Mouse (Mus musculus) retina, adult 2 months (tissue): ENCODE measurements at regions not wholly inside any gene's neighbourhood (a gene's known extent, or its start where the extent isn't known, plus 50 kb on each side); places are given as distances from the start of the nearest gene placed in this dataset.

ENCODE experiments used
- DNase-seq: peaks from one replicate; pipeline ENCODE4 v3.0.0-alpha.2; 2012; ENCODE audit warnings: low read depth, low spot score

DNA sequence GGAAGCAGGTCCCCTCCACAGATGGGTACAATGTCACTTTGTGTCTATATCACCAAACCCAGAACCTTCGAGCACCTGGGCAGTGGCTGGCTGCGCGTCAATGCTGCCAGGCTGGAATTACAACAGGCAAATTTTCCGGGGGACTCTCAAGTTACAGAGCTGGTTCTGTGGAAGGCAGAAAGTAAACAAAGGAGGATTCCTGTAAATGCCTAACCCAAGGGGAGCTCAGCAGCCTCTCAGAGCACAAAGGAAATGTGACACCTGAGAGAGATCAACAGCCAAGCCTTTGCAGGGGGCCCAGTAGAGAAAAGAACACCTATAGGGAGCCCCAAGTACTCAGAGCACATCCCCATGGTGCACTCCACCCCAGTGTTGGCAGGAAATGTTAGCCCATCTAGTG lies 70.7 kb downstream of the Setd4 start:
- no peak for DNase-seq

DNA sequence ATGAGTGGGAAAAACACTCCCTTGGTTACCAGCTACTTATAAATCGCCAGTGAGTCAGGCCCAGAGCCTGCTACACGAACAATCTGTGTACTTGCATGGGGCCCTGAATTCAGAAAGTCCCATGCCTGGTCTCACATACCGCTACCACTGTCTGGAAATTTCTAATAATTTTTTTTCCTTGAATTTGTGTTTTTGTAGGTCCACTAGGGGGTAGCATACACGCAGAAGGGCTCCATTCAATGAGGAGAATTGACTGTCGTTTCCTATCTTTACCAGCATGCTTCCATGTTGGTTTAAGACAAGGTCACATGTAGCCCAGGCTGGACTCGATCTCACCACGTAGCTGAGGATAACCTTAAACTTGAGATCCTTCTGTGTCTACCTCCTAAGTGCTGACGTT lies 71.9 kb downstream of the Setd4 start:
- DNase-seq: no peak

DNA sequence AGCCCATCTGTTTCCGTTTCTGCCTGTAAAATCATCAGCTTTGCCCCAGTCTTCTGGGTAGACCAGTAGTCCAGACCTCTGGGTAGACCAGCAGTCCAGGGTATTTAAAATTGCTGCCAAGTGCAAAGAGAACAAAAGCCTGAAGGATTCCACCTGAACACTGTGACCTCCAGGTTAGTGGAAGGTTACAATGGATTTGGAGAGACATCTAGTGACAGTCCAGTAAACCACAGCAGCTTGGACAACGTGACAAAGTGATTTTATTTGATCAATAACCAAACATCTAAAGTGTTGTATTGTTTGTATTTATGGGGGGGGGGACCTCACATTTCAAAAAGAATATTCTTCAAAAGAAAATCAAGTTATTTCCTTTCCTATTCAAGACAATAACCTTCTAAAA lies 81.4 kb downstream of the Setd4 start:
- no peak for DNase-seq

DNA sequence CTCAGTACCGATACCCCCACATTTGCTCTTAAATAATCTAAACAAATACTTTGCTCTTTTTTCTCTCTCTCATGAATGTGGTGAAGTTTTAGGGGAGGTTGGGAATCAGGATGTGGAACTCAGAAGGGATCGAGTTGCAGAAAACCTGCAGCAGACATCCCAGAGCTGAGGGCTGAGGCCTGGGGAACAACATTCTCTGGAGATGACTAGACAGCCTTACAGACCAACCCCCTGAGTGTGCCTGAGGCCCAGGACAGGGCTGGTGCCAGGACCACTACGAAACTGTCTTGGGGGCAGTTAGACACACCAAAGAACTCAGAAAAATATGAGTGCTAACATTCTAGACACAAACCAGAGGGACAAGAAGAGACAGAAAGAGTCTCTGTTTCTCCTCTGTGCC lies 83.4 kb downstream of the Setd4 start:
- DNase-seq: no peak

DNA sequence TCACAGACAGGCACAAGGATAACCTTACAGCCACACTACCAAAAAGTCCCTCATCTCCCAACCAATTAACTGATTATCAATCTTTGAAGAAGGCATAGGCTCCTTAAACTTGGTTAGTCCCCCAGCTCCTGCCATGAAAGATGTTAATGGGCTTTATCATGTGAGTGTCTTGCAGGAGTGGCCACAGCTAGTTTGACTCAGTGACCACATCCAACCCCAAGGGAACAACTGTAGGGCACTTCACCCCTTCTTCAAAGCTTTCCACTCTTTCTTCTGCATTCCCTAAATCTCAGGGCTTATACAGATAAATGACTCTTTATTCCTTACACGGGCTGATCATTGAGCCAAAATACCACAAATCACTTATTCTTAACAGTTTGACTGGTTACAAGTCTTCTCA lies 85.2 kb downstream of the Setd4 start:
- no peak for DNase-seq

DNA sequence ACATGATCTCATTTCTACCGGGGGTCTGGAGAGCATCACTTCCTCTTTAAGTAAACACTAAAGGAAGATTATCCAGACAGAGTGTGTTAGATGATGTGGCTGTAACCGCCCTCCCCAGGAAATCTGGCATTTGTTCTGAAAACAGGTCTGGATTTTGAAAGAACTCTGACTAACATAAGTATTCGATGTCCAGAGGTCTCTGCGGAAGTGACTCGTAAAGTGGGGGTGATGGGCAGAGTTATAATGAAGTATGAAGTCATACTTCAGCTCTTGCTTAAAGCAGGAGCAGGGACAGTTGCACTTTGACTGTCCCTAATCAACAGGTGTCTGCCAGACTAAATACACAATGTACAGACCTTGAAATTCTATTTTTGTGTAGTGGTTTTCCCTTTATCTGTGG lies 87.1 kb downstream of the Setd4 start:
- no peak for DNase-seq

DNA sequence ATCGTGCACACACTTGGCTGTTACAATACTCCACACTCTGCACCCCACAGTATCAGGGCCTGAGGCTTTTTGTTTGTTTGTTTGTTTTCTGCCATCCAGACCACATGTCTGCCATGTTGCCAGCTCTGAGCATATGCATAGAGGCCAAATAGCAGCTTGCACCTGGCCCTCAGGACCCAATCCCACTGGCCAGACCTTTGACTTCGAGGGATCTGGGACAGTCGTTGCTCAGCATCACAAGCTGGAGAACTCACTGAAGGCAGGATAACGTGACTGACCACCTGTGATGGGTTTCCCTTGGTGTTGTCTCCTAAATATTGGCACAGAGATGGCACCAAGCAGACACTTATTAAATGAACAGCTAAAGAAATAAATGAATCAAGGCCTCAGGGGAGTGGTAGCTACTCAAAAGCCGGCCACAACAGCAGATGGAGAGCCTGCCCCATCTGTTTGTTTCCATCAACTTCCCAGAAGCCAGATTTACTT lies 88.4 kb downstream of the Setd4 start:
- DNase-seq: no peak

DNA sequence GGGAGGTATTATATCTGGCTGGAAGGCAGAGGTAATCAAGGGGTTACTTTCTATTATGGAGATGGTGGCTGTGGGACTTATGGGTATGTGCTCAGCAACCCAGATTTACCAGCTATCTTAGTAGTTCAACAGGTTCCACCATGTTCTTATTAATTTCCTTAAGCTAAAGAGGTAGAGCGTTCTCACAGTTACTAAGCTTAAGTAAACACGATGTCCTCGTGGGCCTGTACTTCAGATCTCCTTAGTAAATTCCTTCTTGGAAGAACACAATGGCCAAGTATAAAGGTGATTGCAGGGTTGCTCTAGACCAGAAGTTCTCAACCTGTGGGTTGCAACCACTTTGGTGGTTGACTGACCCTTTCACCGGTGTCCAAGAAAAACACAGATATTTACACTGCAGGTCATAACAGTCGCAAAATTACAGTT lies 90.2 kb downstream of the Setd4 start:
- DNase-seq: no peak

DNA sequence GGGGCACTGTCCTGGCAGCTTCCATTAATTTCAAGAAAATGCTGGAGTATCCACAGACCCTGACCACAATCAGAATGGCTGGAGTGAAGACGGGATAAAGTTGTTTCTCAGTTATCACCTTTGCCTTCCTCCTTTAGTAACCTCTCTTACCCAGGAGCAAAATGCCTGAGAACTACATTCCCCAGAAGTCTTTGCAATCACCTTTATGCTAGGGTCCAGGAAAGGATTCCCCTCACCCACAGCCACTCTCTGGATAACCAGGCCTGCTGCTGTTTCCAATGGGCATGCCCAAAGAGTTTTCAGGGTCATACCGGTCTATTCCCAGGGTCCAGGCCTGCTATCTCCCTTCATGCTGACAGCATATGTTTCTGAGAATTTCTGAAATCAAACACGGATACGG lies 91.9 kb downstream of the Setd4 start:
- no peak for DNase-seq

DNA sequence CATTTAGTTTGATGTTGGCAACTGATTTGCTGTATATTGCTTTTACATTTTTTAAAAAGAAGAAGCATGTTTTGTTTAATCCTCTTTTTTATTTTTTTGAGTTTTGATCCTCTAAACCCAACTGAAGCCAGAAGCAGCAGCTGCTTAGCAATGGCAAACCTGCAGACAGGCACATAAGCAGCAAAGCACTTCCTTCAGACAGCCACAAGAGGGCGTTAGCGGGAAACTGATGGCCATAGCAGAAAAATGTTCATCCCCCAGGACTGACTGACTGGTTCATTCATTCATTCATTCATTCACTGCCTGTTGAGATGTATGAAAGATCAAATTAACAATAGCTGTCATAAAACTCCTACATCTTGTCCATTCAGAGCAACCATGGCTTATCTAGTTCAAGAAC lies 92.3 kb downstream of the Setd4 start:
- no peak for DNase-seq

DNA sequence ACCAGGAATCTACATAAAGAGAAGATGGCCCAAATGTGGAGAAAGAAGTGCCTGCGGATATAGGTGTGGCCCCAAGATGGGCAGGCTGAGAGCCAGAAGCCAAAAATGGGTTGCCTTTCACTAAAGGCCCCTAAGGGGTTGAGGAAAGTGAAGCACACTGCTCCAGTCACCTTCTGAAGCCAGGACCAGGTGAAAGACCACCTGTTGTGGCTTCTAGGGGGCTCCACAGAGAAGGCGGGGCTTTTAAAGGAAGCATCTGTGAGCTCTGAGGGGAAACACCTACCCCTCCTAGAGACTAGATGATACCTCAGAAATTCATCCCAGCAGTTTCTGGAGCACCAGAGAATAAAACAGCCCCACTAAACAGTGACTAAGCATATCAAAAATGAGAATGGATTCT lies 105.1 kb downstream of the Setd4 start:
- no peak for DNase-seq

DNA sequence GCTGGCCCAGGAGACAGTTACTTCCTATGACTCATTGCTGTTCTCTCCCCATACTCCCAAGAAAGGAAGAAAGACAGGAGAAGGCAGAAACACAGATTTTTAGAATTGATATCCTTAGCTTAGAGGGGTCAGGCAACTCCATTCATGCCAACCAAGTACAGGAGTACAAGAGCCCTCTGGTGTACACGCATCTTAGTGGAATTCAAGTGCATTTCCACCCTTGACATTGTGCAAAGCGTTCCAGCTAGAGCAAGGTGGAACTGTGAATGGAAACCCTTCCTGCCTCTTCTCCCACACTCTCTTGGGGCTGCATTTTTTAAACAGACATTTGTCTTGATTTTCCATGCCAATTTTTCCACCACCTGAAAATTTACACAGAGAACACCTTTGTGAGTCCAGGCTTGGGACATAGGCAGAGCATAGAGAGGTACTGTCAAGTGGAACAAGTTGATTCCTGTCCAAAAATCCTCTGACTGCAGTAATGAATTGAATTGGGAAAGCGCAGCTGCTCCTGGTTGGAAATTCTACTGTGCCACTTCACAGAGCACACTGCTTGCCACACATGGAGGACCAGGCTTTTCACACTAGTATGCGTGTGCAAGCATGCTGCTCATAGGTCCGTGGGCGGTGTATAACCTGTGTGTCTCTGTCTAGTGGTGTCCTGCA lies 110.4 kb downstream of the Setd4 start:
- no peak for DNase-seq

DNA sequence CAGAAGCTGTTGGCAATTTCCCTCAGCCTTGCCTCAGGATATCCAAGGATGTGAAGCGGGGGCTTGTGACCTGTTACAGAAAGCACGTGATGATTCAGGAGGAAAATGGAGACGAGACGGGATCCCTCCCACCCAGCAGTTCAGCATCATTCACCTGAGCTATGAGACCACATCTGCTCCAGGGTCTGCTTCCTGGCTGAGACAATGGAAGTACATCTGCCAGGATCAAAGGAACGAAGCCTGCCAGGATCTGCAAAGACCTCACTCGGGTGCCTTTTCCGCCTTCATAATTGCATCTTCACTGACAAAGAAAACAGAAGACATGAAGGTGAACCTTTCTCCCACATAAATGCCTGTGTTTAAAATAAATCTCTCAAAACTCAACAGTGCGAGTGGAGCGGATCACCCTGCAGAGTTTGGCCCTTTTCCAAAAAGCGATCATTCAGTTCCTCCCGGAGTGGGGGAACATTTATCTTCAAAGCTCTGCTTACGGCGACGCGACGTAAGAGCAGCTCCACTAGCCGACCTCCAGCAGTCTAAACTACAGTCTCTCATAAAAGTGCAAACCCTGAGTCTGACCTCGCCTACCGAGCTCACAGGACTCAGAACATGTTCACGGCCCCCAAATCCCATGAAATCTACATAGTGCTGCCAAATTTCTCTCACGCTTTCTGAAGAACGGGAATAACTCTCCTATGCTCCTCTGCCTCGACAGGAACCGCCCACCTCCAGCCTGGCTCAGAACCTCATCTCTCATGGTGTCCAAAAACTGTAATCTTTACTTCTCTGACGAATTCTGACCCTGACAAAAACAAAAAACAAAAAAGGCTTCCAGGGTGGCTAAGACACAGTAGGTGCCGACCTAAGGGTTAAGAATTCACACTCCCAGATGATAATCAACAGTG lies 117.0 kb downstream of the Setd4 start:
- no peak for DNase-seq

DNA sequence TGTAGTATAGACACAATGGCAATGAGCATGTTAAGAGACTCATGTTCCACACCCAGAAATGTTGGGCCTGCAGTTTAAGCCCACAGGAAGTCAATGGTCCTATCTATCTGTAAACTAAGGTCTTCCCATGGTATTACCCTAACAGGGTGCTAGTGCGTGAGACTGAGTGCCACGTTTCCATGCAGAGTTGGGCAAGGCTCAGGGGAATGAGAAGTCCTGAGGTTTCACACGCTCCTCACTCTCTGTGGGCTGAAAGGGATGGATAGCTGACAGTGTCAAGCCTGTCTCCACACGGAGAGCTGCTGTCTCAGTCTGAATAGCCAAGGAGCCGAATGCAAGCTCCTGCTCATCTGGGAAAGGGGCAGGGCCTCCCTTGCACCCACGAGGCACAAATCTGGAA lies 133.9 kb downstream of the Setd4 start:
- DNase-seq: no peak

DNA sequence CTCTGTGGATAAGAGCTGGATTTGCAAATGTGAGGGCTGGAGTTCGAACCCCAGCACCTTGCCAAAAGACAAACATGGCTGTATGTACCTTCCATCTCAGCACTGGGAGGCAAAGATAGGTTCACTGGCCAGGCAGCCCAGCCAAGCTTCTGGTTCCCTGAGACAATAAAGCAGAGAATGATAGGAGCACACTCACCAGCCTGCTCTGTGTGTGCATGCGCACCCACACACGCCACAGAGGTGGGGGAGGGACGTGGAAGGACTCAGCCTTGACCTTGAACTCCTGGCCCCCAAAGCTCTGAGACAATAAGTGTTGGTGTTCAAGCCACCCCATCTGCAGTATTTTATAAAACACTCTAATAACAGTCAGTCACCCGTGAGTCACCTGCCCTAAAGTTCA lies 138.1 kb downstream of the Setd4 start:
- no peak for DNase-seq

DNA sequence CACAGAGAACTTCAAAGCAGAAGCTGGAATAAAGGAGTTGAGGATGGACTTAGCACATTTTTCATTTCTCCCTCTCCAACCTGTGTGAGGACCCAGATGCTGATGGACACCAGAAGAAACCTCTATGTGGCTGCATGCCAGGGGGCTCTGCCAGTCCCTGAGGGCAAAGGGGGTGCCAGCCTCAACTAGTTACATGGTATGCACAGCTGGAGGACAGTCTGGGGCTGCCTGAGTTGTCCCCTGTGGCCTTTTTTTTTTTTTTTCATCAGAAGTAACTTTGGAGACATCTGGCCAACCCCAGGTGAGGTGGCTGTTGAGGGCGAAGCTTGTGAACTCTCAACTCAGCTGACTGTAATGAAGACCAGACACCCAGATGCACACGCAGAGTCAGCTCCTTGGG lies 139.0 kb downstream of the Setd4 start:
- DNase-seq: no peak

DNA sequence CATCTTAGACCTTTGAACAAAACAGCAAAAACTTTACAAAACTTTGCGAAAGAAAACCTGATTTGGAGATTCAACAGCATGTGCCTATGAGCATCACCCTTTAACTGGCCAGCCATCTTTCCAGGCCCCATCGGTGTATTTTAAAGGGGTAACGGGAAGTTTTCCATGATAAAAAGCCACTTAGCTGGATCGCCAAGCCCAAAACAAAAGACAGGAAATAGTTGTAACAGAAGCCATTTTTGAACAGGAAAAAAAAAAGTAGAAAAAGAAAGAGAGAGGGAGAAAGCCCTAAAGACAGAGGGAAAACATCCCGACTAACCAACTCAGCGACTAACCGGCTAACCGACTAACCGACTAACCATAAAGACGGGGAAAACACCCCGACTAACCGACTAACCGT lies 140.5 kb downstream of the Setd4 start:
- DNase-seq: no peak

DNA sequence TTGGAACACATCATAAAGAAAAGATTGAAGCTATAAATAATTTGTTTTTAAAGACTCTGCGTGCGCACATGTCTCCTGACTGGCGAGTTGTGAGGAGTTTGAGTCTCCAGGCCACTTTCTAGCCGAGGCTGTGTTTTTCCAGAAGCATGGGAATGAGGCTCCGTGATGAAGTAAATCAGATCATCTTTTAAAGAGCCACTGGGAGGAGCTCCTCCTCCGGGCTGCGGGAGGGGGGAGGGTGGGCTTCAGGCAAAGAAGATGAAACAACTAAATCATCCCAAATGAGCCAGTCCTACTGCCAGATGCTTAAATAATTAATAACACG lies 141.6 kb downstream of the Setd4 start:
- DNase-seq: no peak

DNA sequence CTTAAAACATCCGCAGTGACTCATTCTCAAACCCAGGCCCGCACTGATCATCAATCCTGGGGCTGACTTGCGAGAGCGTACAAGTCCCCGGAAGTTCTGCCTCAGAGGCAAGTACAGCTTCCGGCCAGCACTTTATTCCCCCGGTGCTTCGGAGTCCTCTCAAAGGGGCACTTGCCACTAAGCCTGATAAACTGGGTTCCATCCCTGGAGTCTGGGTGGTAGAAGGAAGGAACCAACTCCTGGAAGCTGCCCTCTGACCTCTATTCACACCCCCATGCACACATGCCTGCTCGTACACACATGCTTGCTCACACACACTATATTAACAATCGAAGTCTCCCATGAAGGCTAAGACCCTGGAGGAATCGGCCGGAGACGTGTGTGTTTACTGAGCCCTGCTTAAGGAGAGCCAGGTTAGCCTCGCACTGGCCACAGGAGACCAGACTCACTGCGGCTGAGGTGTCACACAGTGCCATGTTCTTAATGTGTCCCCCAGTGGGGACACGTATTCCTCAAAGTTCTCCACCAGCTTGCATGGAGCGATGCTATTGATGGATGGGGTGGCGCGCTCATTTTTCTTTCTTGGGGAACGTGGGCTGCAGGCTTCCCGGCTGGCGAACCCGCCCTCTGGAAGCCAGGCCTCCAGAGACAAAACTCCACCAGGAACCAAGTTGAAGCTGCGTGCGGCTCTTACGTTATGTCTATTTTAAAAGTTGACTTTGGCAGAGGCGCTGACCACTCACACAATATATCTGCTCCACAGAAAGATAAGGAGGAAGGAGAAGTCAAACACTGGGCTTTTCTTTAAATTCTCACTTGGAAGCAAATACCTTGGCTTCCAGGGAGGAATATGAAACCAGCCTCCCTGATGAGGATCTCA lies 142.2 kb downstream of the Setd4 start:
- DNase-seq: no peak

DNA sequence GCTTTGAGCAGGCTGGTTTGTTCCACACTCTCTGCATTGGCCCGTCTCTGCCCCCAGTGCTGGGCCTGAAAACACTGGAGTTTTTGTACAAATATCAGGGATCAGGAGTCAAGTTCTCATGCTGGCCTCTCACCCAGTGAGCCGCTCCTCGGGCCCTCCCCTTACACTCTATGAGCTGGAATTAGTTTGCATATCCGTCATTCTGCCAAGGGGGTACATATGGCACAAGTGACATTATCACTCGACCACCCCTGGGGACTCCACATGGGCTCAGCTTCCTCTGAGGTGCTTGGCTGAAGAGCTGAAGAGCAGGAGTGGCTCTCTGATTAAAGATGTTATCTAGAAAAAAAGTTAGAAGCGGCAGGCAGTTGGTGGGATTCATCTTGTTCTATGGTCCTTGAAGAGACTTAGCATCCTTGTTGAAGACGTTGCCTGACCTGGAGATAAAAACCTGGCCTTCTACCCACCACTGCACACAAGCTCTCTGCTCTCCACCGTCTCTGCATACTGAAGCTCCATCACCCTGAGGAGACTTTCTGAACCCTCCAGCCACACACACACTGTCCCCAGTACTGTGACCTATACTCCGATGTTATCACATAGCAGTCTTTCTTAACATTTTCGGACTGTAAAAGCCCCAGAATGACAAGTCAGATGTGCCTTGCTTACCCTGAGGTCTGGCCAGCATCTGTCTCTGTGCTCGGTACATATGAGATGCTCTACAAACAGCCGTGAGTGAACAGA lies 144.2 kb downstream of the Setd4 start:
- DNase-seq: no peak
